Mouse (Mus musculus): ENCODE measurements around the gene 4933428G20Rik. TPM values are rescaled to one million over a fixed set of nuclear protein-coding genes. Genes with fewer than 3 reads are reported as not detected.

4933428G20Rik gene
- polyA plus RNA-seq, 1 experiment from 2014 or later: 0.89 TPM

DNA sequence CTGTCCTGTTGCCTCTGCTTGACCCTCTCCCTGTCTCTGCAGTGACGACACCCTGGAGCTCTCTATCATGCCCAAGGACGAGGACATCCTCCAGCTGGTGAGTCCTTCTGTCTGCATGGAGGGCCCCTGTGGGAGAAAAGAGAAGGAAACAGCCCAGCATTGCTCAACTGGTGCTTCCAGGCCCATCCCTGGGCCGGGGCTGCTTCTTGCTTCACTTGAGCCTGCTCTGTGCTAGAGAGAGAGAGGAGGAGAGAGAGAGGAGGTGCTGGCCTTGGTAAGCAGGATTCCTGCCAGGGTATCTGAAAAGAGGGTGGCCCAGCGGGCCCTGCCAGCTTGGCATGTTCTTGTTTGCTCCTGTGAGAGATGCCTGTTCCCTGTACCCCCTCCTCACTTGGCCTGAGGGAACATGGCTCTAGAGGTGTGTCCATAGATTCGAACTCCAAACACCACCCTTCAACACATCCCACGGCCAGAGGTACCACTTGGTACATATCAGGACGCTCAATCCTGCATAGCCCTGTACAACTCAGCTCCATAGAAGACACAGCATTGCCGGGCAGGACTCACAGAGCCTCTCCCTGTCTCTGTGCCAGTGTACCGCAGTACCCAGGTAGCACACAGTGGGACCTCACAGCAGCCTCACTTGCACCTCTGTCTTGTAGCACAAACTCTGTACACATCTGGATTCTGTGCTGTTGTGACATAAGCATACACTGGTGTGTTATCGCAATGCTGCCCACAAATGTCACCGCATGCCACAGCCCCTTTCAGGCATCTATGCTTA is 51.3 kb downstream of the 4933428G20Rik start:
- H3K27me3 ChIP-seq (replicated peaks): no peaks in the 10 kb centered on the region
- H3K4me2 ChIP-seq: no peak overlapping the region
- H3K4me3 ChIP-seq (replicated peaks): no peak overlapping the region
- H3K4me1 ChIP-seq: peaks cover 33% of the 10 kb centered on the region
- H3K9me3 ChIP-seq: no peaks in the 10 kb centered on the region
- ATAC-seq (ENCODE audit: insufficient read depth, low FRiP score, low read depth): no peak
- 81% methylated on average over 11 of the region's 11 CpGs for WGBS
- no peak overlapping the region for H3K9ac ChIP-seq
- H3K36me3 ChIP-seq: peaks cover 51% of the 10 kb centered on the region
- H3K27ac ChIP-seq: peak overlapping the region; percentile 76; the same call in 1 of the 2 replicates

DNA sequence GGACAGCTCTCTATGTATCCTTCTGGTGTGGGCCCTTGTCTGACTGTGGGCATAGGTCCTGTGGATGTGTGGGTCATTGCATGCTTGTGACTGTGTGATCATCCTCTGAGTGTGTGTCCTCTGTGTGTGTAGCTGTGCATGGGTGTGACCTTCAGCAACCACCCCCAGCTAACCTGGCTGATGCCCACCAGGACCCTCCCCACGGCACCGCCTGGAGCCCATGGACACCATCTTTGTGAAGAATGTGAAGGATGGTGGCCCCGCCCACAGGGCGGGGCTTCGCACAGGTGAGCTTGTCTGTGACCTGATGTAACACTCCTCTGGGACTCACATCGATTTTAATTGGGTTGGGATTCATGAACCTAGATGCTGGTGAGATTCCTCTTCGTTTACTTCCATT is 52.2 kb downstream of the 4933428G20Rik start:
- Histone ChIP-seq H3K4me1 (peaks cover 36% of the 10 kb centered on the region), H3K9me3 (no peaks in the 10 kb centered on the region), H3K4me2 (no peak overlapping the region), H3K4me3 (replicated peaks) (no peak overlapping the region), H3K36me3 (peaks cover 46% of the 10 kb centered on the region), H3K27me3 (replicated peaks) (no peaks in the 10 kb centered on the region), H3K27ac (no peak overlapping the region), H3K9ac (no peak overlapping the region)
- WGBS: 76% methylated on average over 7 of the region's 7 CpGs
- ATAC-seq (ENCODE audit: insufficient read depth, low FRiP score, low read depth): no peak

DNA sequence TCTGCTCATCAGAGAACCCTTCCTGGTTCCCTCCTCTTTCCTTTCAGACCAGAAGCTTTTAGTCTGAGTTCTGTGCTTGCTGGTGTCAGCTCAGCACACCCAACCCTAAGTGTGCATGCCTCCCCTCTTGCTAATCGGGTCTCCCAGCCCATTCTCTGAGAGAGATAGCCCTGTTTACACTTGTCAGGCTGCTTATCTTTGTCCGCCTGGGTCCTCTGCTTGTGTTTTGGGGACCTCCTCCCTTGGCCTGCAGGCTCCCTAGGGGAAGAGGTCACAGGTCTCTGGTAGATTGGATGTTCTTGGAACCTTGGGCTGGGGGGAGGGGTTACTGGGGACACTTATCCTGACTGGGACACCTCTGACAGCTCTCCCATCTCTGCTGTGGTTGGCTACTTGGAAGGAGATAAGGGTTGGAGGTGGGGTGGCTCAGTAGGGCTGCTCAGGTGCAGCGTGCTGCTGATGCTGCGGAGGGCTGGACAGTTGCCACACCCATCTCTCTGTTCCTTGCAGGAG is 54.1 kb downstream of the 4933428G20Rik start:
- WGBS: 55% methylated on average over 4 of the region's 4 CpGs
- peaks cover 52% of the 10 kb centered on the region for H3K4me1 ChIP-seq
- no peak overlapping the region for H3K9ac ChIP-seq
- no peak overlapping the region for H3K4me2 ChIP-seq
- H3K27me3 ChIP-seq (replicated peaks): no peaks in the 10 kb centered on the region
- H3K4me3 ChIP-seq (replicated peaks): no peak overlapping the region
- H3K36me3 ChIP-seq: peaks cover 32% of the 10 kb centered on the region
- no peak overlapping the region for H3K27ac ChIP-seq
- H3K9me3 ChIP-seq: no peaks in the 10 kb centered on the region
- peak; percentile 64 for ATAC-seq (ENCODE audit: insufficient read depth, low FRiP score, low read depth)

DNA sequence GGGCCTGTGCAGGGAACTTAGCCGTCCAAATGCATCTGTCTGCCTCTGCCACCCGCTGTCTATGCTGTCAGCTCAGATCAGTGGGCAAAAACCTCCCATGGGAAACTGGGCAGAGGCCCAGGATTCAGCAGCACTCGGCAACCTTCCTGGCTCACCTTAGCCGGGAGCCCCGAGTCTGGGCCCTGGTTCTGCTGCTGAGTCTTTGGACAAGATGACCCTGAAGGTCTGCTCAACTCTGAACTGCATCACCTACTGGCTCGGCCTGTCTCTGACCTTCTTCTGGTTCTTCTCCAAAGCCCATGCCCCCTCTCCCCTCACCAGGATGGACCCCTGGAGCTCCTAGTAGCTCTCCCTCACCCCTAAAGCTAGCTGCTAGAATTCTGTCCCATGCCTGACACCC is 54.5 kb downstream of the 4933428G20Rik start:
- Histone ChIP-seq H3K36me3 (peaks cover 32% of the 10 kb centered on the region), H3K27ac (no peak overlapping the region), H3K4me2 (no peak overlapping the region), H3K27me3 (replicated peaks) (no peaks in the 10 kb centered on the region), H3K9me3 (no peaks in the 10 kb centered on the region), H3K9ac (no peak overlapping the region), H3K4me3 (replicated peaks) (no peak overlapping the region), H3K4me1 (peaks cover 52% of the 10 kb centered on the region)
- no peak for ATAC-seq (ENCODE audit: insufficient read depth, low FRiP score, low read depth)
- 59% methylated on average over 6 of the region's 6 CpGs for WGBS

DNA sequence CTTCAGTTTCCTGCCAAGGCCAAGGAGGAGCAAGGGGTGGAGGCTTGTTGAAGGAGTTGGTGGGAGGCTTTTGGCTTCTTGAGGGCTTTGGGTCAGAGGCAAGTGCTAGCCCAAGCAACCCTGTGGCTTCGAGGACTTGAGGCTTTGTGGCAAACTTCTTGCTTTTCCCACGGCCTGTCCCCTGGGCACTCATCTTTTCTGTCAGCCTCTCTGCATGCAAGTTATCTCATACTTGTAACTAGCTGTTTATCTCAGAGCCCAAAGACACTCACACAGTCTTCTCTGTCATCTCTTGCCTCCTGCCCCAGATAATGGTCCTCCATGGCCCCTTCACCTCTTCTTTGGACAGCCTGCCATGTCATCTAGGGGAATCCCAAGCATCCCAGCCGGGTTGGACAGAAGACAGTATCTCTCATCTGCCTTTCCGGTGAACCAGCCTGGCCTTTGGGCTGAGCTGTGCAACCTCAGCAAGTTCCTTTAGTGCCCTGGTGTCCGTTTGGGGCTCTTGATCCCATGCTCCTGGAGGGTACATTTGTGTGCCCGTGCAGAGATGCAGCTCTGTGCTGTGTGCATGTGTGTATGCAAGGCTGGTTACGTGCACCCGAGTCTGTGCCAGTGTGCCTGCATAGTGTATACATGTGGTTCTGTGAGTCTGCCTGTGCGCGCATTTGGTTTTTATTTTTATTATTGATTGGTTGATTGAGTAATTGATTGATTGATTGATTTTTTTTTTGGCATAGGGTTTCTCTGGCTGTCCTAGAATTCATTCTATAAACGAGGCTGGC is 57.1 kb downstream of the 4933428G20Rik start:
- Histone ChIP-seq H3K27me3 (replicated peaks) (no peaks in the 10 kb centered on the region), H3K4me1 (peaks cover 52% of the 10 kb centered on the region), H3K4me3 (replicated peaks) (no peak overlapping the region), H3K36me3 (peaks cover 24% of the 10 kb centered on the region), H3K9ac (no peak overlapping the region), H3K9me3 (no peaks in the 10 kb centered on the region), H3K27ac (no peak overlapping the region; the same call in 1 of the 2 replicates), H3K4me2 (peak overlapping the region; percentile 79)
- ATAC-seq (ENCODE audit: insufficient read depth, low FRiP score, low read depth): no peak
- 80% methylated on average over 11 of the region's 11 CpGs for WGBS

DNA sequence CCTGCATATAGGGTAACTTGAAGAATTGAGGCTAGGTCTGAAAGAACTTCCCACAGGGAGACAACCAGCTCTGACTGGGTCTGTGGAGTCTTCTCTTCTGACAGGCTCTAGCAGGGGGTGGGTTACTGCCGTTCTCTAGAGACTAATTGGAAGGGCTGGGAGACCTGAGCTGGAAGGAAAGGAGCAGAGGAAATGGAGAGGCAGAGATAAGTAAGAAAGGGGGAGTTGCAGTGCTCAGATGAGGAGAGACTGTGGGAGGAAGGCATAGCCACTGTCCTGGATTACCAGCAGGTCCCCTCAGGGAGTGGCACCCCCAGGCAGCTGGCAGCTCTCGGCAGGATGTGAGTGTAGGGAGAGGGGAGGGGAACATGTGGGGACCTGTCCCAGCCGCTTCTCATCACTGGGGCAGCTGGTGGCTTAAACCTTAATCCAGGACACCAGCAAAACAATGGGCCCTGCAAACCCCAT is 58.4 kb downstream of the 4933428G20Rik start:
- Histone ChIP-seq H3K27me3 (replicated peaks) (no peaks in the 10 kb centered on the region), H3K4me1 (peaks cover 66% of the 10 kb centered on the region)
- ATAC-seq (ENCODE audit: insufficient read depth, low FRiP score, low read depth): no peak

DNA sequence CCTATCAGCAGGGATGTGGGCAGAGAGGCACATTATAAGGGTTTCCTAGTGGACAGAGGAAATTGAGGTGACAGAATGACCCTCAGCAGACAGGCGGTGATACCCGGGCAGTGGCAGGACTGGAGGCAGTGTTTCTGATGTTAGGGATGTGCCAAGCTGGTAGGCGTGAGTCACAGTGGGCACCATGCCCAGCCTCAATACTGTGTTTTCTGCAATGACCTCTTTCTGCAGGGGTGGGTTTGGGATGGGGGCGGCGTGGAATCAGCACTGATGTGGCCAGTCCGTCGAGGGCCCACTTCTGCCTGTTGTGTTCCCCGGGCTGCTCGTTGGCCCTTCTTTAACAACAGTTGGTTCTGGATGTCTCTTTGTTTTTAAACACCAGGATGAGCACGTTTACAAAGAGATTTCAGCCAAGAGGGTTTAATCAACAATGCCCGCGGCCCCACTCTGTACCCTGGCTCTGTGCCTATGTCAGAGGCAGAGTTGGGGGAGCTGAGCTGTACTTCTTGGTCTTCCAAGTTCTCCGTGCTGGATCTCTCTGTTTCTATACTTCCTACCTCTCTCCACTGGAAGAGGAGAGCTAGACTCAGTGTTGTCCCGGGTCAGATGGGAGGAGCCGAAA is 59.0 kb downstream of the 4933428G20Rik start:
- WGBS: 34% methylated on average over 15 of the region's 15 CpGs
- H3K9ac ChIP-seq: peak overlapping the region; percentile 53; the same call in 1 of the 2 replicates
- no peaks in the 10 kb centered on the region for H3K27me3 ChIP-seq (replicated peaks)
- H3K36me3 ChIP-seq: peaks cover 12% of the 10 kb centered on the region
- H3K4me1 ChIP-seq: peaks cover 66% of the 10 kb centered on the region
- no peaks in the 10 kb centered on the region for H3K9me3 ChIP-seq
- H3K27ac ChIP-seq: peak overlapping the region; percentile 90
- H3K4me2 ChIP-seq: peak overlapping the region; percentile 79
- peak overlapping the region; percentile 59 for H3K4me3 ChIP-seq (replicated peaks)
- ATAC-seq (ENCODE audit: insufficient read depth, low FRiP score, low read depth): no peak

More for the DNA sequence above, 58.4 kb downstream of the 4933428G20Rik start:
- Histone ChIP-seq H3K4me3 (replicated peaks) (peak overlapping the region; percentile 59), H3K9ac (no peak overlapping the region), H3K4me2 (peak overlapping the region; percentile 79), H3K36me3 (peaks cover 16% of the 10 kb centered on the region), H3K9me3 (no peaks in the 10 kb centered on the region), H3K27ac (peak overlapping the region; percentile 90)
- 7% methylated on average over 3 of the region's 3 CpGs for WGBS

Other genes starting within 250 kb of the 4933428G20Rik start
- 80.9 and 84.7 TPM in 2 replicates for gene Npepps, start 219.7 kb downstream of the 4933428G20Rik start, polyA plus RNA-seq (2015; fragmentation: Nextera tagmentation; extraction: Ambion mirVana)
- 41.5 and 46.4 TPM in 2 replicates for gene Mrpl45, start 184.6 kb downstream of the 4933428G20Rik start, polyA plus RNA-seq (2015; fragmentation: Nextera tagmentation; extraction: Ambion mirVana)
- 0.19 and 0.21 TPM in 2 replicates for gene Gpr179, start 148.3 kb downstream of the 4933428G20Rik start, polyA plus RNA-seq (2015; fragmentation: Nextera tagmentation; extraction: Ambion mirVana)
- gene Socs7, start 137.8 kb downstream of the 4933428G20Rik start, polyA plus RNA-seq (2015; fragmentation: Nextera tagmentation; extraction: Ambion mirVana): 3.4 and 3.8 TPM in 2 replicates
- 6.1 and 6.2 TPM in 2 replicates for gene Arhgap23, start 84.8 kb downstream of the 4933428G20Rik start, polyA plus RNA-seq (2015; fragmentation: Nextera tagmentation; extraction: Ambion mirVana)
- 0.33 and 0.44 TPM in 2 replicates for gene Srcin1, start 75.8 kb upstream of the 4933428G20Rik start, polyA plus RNA-seq (2015; fragmentation: Nextera tagmentation; extraction: Ambion mirVana)
- gene Epop, start 129.4 kb upstream of the 4933428G20Rik start, polyA plus RNA-seq (2015; fragmentation: Nextera tagmentation; extraction: Ambion mirVana): 3.7 and 3.9 TPM in 2 replicates
- gene Mllt6, start 163.1 kb upstream of the 4933428G20Rik start, polyA plus RNA-seq (2015; fragmentation: Nextera tagmentation; extraction: Ambion mirVana): 2.2 TPM in 2 replicates
- gene Cisd3, start 185.5 kb upstream of the 4933428G20Rik start, polyA plus RNA-seq (2015; fragmentation: Nextera tagmentation; extraction: Ambion mirVana): 37.2 and 40.7 TPM in 2 replicates
- gene Pcgf2, start 200.2 kb upstream of the 4933428G20Rik start, polyA plus RNA-seq (2015; fragmentation: Nextera tagmentation; extraction: Ambion mirVana): 12.1 and 13.6 TPM in 2 replicates
- gene Psmb3, start 203.1 kb upstream of the 4933428G20Rik start, polyA plus RNA-seq (2015; fragmentation: Nextera tagmentation; extraction: Ambion mirVana): 396 and 424 TPM in 2 replicates
- gene Pip4k2b, start 244.4 kb upstream of the 4933428G20Rik start, polyA plus RNA-seq (2015; fragmentation: Nextera tagmentation; extraction: Ambion mirVana): 1.4 and 1.5 TPM in 2 replicates